Mouse (Mus musculus) midbrain, embryonic 13.5 days (tissue): Measurements from ENCODE around the gene Rfesd. TPM values are rescaled to one million over a fixed set of nuclear protein-coding genes. Genes with fewer than 3 reads are reported as not detected.

Source experiments
- ATAC-seq: fragments of 200-750 bp; cut with Nextera tagmentation; 2 replicates; pipeline ENCODE4 v1.8.0; 2017; ENCODE audit warnings: mild to moderate bottlenecking, moderate TSS enrichment, moderate library complexity
- H3K27ac ChIP-seq: fragments of 300-500 bp; sonication (generic); 2 replicates; pipeline ENCODE4 v1.5.1; 2015; ENCODE audit warnings: inconsistent platforms, mild to moderate bottlenecking, moderate library complexity
- H3K27me3 ChIP-seq: fragments of 300-500 bp; sonication (generic); 2 replicates; pipeline ENCODE4 v1.6.1; 2015; ENCODE audit warnings: mild to moderate bottlenecking, inconsistent platforms
- H3K36me3 ChIP-seq: fragments of 300-500 bp; sonication (generic); 2 replicates; pipeline ENCODE4 v1.6.1; 2015; ENCODE audit warnings: mild to moderate bottlenecking, inconsistent platforms
- H3K4me1 ChIP-seq: fragments of 300-500 bp; sonication (generic); replicated peaks from 2 replicates; pipeline ENCODE4 v1.6.1; 2015; ENCODE audit warnings: inconsistent platforms
- H3K4me2 ChIP-seq: fragments of 300-500 bp; sonication (generic); replicated peaks from 2 replicates; pipeline ENCODE4 v1.6.1; 2015; ENCODE audit warnings: moderate library complexity, mild to moderate bottlenecking, inconsistent platforms
- H3K4me3 ChIP-seq: fragments of 300-500 bp; sonication (generic); replicated peaks from 2 replicates; pipeline ENCODE4 v1.5.1; 2015; ENCODE audit warnings: mild to moderate bottlenecking, inconsistent platforms
- H3K9ac ChIP-seq: fragments of 300-500 bp; sonication (generic); replicated peaks from 2 replicates; pipeline ENCODE4 v1.6.1; 2015; ENCODE audit warnings: mild to moderate bottlenecking, inconsistent platforms
- H3K9me3 ChIP-seq: fragments of 300-500 bp; sonication (generic); 2 replicates; pipeline ENCODE4 v1.6.1; 2016; ENCODE audit warnings: mild to moderate bottlenecking, inconsistent platforms
- WGBS: fragments of 180-500 bp; shearing (Covaris S2); methylation state at CpG from one replicate; pipeline ENCODE4 v1.1.7; 2015; 5-methylcytosine and 5-hydroxymethylcytosine counted together
- polyA plus RNA-seq: library from polyadenylated mRNA; unstranded; fragments of >200 nt; fragmentation: Nextera tagmentation; extraction: Ambion mirVana; gene quantifications from 2 replicates; pipeline ENCODE4 v1.2.1, GENCODE M21; 2015

The Rfesd gene
- polyA plus RNA-seq, 1 experiment from 2014 or later: 18.6 TPM

DNA sequence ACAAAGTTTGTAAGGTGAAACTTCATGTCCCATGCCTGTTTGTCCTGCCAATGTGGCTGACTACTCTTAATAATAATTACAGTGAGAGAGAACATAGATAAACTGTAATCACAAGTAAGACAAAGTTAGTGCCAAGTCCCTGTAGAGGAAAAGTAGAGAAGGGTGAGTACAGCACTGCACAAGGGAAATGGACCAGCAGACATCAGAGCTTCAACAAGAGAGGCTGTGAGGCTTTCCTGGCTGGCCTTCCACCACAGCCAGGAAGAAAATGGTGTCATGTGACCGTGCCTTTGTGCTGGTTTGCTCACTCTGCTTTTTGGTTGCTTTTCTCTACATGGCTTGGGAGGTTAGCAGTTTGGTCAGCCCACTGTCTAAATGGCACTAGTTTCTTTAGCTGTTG lies 42.9 kb downstream of the Rfesd start:
- Histone ChIP-seq H3K4me3 (no peak overlapping the region), H3K36me3 (no peaks in the 10 kb centered on the region), H3K27ac (no peak overlapping the region), H3K27me3 (no peaks in the 10 kb centered on the region), H3K9me3 (no peaks in the 10 kb centered on the region), H3K4me2 (no peak overlapping the region), H3K9ac (no peak overlapping the region), H3K4me1 (no peaks in the 10 kb centered on the region)
- 74% methylated on average over 1 of the region's 1 CpGs for WGBS
- ATAC-seq: no peak

- Histone ChIP-seq H3K4me2 (no peak overlapping the region), H3K36me3 (no peaks in the 10 kb centered on the region), H3K4me1 (no peaks in the 10 kb centered on the region), H3K9me3 (no peaks in the 10 kb centered on the region), H3K4me3 (no peak overlapping the region), H3K27me3 (no peaks in the 10 kb centered on the region), H3K9ac (no peak overlapping the region), H3K27ac (no peak overlapping the region)
- no peak for ATAC-seq
- 90% methylated on average over 2 of the region's 2 CpGs for WGBS
Observed at GRCm38 (mm10) chr13:75974481-75974880, 44.0 kb downstream of the Rfesd start.

DNA sequence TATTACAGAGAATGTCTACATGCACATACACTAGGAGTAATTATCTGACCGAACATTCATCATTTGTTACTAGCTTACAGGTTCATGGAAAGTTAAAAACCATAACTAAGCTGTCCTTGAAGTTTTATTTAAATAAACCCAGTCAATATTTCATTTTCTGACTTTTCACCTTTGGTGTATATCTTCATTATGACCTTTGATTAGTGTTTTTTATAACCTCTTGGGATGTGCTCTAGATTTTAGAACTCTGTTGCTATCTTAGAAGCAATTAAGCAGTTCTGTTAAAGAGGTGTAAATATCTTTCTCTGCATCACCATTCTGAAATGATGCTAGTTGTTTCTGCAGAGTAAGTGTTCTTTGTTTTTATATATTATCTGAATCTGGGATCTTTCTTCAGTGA lies 51.7 kb downstream of the Rfesd start, which contains the start of gene Spata9:
Spata9 (plus strand) TSS at position 301 of the 400 bp plus-strand sequence.
- H3K9ac ChIP-seq: no peak within 1 kb of the TSS
- no peak within 1 kb of the TSS for H3K27ac ChIP-seq
- no peak within 1 kb of the TSS for H3K4me2 ChIP-seq
- WGBS: 79% methylated on average over 1 of the region's 1 CpGs
- H3K4me3 ChIP-seq: no peak within 1 kb of the TSS
- H3K27me3 ChIP-seq: no peaks in the 10 kb centered on the region
- ATAC-seq: no peak
- no peaks in the 10 kb centered on the region for H3K36me3 ChIP-seq
- H3K4me1 ChIP-seq: no peaks in the 10 kb centered on the region
- 0 out of 2 replicates have a peak, but pooled peaks cover 2% of the 10 kb centered on the region for H3K9me3 ChIP-seq

DNA sequence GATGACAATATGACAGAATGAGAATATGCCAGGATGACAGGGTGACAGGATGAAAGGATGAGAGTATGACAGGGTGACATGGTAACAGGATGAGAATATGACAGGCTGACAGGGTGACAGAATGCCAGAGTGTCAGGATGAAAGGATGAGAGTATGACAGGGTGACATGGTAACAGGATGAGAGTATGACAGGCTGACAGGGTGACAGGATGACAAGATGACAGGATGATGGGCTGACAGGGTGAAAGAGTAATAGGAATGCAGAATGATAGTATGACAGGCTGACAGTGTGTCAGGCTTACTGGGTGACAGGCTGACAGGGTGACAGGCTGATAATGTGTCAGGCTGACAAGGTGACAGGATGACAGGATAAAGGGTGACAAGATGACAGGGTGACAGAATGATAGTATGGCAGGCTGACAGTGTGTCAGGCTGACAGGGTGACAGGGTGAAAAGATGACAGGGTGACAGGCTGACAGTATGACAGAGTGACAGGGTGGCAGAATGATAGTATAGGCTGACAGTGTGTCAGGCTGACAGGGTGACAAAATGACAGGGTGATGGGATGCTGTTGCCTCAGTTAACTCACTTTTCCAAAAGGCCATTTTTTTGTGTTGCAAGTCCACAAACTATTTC lies 63.0 kb downstream of the Rfesd start:
- Histone ChIP-seq H3K4me3 (no peak overlapping the region), H3K9me3 (no peaks in the 10 kb centered on the region), H3K36me3 (no peaks in the 10 kb centered on the region), H3K9ac (no peak overlapping the region), H3K27ac (no peak overlapping the region), H3K27me3 (no peaks in the 10 kb centered on the region), H3K4me1 (no peaks in the 10 kb centered on the region), H3K4me2 (no peak overlapping the region)
- 0 out of 2 replicates have a peak, but pooled peaks have one; percentile 9 for ATAC-seq

Other genes with a start within 250 kb of the Rfesd start
- 33.0 and 33.9 TPM in 2 replicates for gene Glrx, start 178.9 kb downstream of the Rfesd start, polyA plus RNA-seq
- gene Rhobtb3, start 74.8 kb downstream of the Rfesd start, polyA plus RNA-seq: 31.5 and 32.9 TPM in 2 replicates
- gene Spata9, start 51.6 kb downstream of the Rfesd start, polyA plus RNA-seq: 1.9 and 2.8 TPM in 2 replicates
- gene Gpr150, start 38.3 kb upstream of the Rfesd start, polyA plus RNA-seq: 1.1 and 1.3 TPM in 2 replicates
- 4.8 and 5.1 TPM in 2 replicates for gene Arsk, start 79.9 kb upstream of the Rfesd start, polyA plus RNA-seq
- gene Ttc37, start 80.0 kb upstream of the Rfesd start, polyA plus RNA-seq: 10.3 and 10.8 TPM in 2 replicates